Mouse (Mus musculus) cortical plate, adult 2 months (tissue): ENCODE measurements around the gene Nectin1.

Experiments used
- CTCF ChIP-seq: fragments of 200-500 bp; IDR thresholded peaks from 2 replicates; pipeline ENCODE4 v1.5.1; 2011; ENCODE audit warnings: mild to moderate bottlenecking, control low read depth, low read length; ENCODE audit not compliant: insufficient read depth; ENCODE audit errors: extremely low read depth
- POLR2A ChIP-seq: fragments of 200-500 bp; IDR thresholded peaks from 2 replicates; pipeline ENCODE4 v1.6.1; 2011; ENCODE audit warnings: mild to moderate bottlenecking, low read length, control low read depth; ENCODE audit not compliant: insufficient read depth; ENCODE audit errors: extremely low read depth

GRCm38 (mm10) chr9:43796031-43796430 lies 52.2 kb downstream of the Nectin1 start:
- no peak for TF ChIP-seq CTCF
- TF ChIP-seq POLR2A = no peak
